Mouse (Mus musculus) common myeloid progenitor, adult 5-6 weeks (primary cell): ENCODE results near the gene Cdc14b. TPM values are rescaled to one million over a fixed set of nuclear protein-coding genes. Genes with fewer than 3 reads are reported as not detected.
A peak's percentile ranks its signal among the peaks of the same experiment; 100 is the strongest.
"Not testable (repeated sequence)": the region's sequence is repeated elsewhere in the genome, so short reads cannot be mapped to it uniquely, and the experiment has no call there.

Source experiments
- ATAC-seq: replicated peaks from 2 replicates; pipeline ENCODE4 v1.8.0; 2016; ENCODE audit warnings: low read depth, mild to moderate bottlenecking, moderate TSS enrichment, inconsistent platforms; ENCODE audit not compliant: poor library complexity, severe bottlenecking
- total RNA-seq: library from RNA; stranded (forward); fragments of 200-1000, 187-1606 nt; gene quantifications from 2 replicates; pipeline ENCODE4 v1.2.3, GENCODE M21; 2017

Gene Cdc14b
- total RNA-seq, 1 experiment from 2014 or later: 2.7 TPM

DNA sequence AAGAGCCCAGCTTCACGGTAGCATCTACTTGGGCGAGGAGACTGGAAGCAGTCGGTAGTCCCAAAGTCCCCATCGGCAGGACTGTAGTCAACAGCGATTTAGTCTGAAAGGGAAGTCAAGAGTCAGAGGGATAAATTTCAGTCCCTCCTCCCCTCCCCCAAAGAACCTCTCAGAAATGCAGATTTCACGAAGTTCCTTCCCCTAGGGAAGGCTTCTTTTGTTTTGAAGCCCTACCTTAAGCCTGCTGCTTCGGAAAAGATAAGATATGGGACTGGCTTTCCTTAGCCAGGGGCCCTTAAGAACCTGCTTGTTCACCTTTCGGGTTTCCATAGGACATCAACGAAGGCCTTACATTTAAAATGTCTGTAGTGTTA lies 651 bp upstream of the Cdc14b start:
- peak; percentile 22 for ATAC-seq

DNA sequence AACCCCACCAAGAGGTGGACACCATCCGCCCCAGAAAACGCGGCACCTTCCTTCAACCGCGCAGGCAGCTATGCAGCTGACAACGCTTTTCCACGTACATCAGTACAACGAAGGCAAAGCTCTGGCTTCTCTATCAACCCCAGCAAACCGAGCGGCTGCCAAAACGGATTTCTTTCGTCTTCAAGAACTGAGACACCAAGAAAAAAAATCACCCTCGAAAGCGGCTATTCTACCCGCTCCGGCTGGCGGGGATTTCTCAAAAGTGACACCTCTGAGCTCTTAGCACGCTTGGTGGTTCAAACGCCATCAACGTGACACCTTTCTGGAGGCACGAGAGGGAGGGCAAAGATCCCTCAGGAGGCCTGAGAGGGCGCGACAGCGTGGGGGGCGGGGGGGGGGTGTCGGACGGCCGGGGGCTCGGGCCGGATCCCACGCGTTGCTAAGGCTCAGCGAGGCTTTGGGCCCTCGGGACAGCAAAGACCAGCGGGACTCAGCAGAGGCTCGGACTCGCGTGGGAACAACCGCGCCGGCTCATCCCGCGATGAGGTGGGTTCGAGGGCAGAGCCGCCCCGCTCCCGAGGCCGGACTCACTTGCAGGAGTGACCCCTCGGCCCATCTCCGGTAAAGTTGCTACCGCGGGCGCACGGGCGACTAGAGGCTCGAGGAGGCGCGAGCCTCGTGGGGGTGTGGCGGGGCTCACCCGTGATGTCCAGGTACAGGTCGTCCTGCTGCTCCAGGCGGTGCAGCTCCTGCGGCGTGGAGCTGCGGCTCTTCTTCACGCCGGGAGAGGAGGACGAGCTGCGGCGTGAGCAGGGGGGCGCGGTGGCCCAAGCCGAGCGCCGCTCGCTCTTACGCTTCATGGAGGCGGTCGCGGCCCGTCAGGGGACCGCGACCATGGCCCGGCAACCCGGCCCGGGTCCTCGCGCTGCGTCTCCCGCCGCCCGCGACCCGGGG lies 922 bp downstream of the Cdc14b start:
- ATAC-seq: no peak

DNA sequence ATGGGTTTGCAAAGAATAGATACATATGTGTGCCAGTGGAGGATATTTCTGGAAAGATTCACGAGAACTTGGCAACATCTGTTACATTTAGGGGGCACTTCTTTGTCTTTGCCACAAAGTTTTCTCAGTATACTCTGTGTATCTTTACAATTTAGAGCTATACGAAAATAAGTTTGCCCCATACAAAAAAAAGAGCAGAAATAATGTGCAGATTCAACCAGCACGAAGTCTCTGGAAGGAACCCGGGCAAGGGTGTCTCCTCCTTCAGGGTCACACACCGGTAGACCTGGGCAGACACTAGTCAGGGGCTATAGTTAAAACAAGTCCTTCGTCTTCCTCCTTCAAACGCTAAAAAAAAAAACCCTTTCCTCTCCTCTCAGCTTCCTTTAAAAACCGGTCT lies 1.7 kb downstream of the Cdc14b start:
- ATAC-seq: no peak

DNA sequence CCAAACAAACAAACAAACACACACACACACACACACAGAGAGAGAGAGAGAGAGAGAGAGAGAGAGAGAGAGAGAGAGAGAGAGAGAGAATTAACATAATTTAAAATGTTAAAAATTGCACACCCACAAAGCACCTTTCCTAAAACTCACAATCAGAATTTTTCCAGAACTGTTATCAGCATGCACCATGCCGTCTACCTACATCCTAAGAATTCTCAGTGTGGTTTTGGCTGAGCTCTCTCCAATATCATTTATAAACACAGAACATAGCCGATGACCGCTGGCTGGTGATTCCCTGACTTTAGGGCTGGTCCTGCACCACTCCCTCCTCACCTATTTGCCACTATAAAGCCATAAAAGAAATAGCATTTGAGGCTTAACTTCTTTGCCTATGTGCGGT lies 6.7 kb downstream of the Cdc14b start:
- ATAC-seq: no peak

- ATAC-seq: no peak
These were observed 7.9 kb downstream of the Cdc14b start for GRCm38 (mm10) chr13:64267151-64267550.

DNA sequence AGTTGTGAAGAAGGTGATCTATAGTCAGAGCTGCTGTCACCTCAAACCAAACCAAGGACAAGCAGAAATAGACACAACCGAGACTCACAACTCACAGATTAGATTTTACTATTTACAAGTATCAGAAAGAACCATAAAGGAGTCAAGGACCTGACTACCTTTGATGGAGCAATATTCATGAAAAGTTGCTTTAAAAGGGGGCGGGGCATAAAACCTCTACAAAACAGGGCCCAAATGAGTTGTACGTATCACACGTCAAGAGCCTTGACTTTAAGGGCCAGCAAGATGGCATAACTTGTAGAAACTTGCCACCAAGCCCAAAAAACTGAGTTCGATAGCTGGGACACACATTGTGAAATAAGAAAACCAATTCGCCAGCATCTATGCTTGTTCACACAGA lies 10.5 kb downstream of the Cdc14b start:
- no peak for ATAC-seq

- no peak for ATAC-seq
These were observed 15.2 kb downstream of the Cdc14b start for GRCm38 (mm10) chr13:64259903-64260302.

DNA sequence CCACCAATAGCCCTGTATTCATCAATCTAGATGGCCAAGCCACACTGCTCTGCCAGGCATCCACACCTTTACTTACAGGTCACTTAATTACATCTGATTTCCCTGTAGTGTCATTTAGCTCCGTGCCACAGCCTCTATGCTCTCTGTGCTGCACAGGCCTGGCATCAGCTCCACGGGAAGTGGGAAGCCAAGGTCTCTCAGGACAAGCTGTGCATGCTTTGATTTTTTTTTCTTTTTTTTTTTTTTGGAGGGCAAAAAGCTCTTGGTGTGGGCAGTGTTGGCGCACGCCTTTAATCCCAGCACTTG lies 16.6 kb downstream of the Cdc14b start:
- ATAC-seq: no peak

GRCm38 (mm10) chr13:64257814-64258515 lies 17.1 kb downstream of the Cdc14b start:
- ATAC-seq: no peak

GRCm38 (mm10) chr13:64257010-64257813 lies 17.9 kb downstream of the Cdc14b start:
- ATAC-seq: no peak

GRCm38 (mm10) chr13:64254185-64254584 lies 20.9 kb downstream of the Cdc14b start:
- not testable (repeated sequence) for ATAC-seq

GRCm38 (mm10) chr13:64253697-64254096 lies 21.4 kb downstream of the Cdc14b start:
- ATAC-seq: no peak

DNA sequence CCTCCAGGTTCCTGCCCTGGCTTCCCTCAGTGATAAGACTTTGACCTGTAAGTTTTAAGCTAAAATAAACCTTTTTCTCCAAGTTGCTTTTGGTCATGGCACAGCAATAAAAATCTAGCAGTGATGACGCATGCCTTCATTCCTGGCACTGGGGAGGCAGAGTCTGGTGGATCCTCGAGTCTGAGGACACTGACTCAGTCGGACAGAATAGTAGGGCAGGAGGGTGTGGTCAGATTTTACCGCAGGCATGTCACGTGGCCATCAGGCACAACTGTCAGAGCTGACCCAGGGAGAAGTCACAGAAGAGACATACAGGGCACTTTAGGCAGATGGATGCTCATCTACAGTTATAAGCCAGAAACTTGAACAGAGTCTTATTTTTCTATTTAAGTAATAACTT lies 22.9 kb downstream of the Cdc14b start:
- no peak for ATAC-seq

- ATAC-seq: peak; percentile 46
These were observed 24.7 kb downstream of the Cdc14b start for GRCm38 (mm10) chr13:64250363-64250762.

DNA sequence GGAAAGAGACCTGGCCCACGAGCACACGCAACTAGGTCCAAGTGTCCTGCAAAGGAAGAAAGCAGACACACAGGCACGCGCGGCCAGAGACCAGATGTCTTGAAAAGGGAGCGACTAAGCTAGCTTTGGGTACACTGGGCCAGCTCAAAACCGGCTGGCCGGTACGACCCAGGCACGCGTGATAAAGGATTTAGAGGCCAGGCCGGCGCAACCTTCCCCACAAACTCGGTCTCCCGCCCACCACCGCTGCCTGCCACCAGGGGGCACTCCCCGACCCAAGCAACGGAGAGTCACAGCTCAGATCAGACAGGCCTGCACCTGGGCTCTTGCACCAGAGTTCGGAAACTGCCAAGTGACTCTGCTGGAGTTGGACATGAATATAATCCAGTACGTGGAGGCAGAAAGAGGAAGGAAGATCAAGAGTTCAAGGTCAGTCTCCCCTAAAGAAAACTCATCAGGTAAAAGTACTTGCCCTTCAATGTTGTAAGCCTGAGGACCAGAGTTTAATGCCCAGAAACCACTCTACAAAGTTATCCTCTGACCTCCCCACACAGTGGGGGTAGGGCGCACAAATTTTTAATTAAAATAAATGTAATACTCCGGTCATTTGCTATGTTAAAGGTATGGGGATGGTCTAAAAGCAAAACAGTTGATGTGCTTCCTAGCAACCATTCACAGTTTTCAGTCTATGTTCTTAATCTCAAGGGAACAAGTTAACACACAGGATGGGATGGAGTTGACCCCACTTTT lies 26.1 kb downstream of the Cdc14b start:
- ATAC-seq: peak; percentile 92

- peak; percentile 88 for ATAC-seq
These were observed 26.8 kb downstream of the Cdc14b start for GRCm38 (mm10) chr13:64248161-64248774.

DNA sequence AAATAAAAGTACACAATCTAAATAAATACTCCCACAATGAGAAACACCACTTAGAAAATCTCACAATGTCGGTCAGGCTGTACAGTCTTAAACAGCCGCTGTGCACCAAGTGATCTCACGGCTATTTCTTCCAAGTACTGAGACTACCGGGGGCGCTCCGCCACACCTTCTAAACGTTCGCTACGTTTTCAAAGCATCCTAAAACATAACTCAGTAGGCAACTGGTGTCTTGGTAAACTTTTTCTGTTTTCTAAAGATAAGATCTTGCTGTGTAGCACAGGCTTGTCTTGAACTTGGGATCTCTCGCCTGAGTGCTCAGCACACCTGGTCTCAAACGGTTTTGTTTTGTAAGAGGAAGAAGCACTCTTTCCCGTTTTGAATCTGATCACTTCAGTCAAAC lies 29.0 kb downstream of the Cdc14b start:
- ATAC-seq: no peak

DNA sequence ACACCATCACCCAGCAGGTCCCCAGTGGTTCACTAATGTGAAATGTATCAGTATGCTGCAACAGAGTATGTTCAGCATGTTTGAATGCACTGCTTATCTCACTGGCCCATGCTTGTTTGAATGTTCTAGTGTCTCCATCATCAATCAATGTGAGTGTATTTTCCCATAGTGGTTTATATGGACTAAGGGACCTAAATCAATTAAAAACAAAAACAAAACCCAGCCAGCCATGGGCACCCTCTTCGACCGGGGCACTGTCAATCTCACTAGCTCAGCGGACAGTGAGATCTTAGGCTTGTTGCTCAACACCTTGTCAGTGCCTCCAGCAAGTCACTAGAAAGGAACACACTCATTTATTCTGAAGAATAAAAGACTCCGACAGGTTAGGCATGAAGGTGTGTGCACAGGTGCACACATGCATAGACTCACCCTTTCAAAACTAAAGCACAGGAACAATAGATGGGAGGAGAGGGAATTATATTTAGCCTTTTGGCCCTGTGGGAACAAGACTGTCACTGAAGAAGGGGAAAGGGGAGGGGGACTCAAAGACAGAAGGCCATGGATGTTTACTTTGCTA lies 30.3 kb downstream of the Cdc14b start:
- ATAC-seq: no peak

DNA sequence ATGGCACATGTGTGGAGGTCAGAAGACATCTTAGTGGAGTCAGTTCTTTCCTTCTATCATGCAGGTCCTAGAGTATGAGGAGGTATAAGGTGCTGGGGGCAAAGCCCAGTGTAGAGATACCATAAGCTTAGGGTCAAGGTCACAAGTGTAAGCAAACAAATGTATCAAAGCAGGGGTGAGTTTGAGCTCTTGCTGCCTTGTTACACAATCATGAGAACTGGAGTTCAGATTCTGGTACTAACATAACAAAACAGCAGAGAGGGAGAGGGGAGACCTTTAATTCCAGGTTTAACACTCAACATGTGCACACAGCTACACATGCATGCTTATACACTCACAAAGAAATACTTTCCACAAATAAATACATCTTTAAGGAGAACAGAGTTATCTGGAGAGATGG lies 32.4 kb downstream of the Cdc14b start:
- ATAC-seq: no peak
